ENCODE assay signal across 8 mouse cellular contexts in the genomic region with DNA sequence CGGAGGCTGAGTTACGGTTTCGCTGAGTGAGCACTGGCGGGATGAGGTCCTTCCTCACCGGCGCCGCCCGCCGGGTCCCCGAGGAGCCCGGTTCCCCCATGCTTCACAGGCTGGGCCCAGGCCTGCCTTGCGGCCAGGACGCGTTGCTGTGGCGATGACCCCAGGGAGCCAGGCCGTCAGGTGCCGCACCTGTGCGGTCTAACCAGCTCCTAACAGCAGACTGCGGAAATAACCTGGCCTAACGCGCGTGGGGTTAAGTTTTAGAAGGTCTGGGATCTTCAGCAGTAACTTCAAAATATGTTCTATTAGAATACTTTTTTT. TPM values are rescaled to one million over a fixed set of nuclear protein-coding genes. Genes with fewer than 3 reads are reported as not detected.
DNase-seq lines count a peak whose midpoint lies in the region; ATAC-seq lines count a peak whose summit lies in the region.

No protein-coding gene starts in this region.

- H3K27me3 ChIP-seq in kidney, embryonic 16.5 days (ENCODE audit: insufficient read depth, low read length) = no peaks in the 10 kb centered on the region
- no peaks in the 10 kb centered on the region for H3K27me3 ChIP-seq in embryonic facial prominence, embryonic 10.5 days (replicated peaks; ENCODE audit: low read depth, poor library complexity, severe bottlenecking)
- H3K27me3 ChIP-seq in hindbrain, embryonic 16.5 days (replicated peaks; ENCODE audit: control insufficient read depth, insufficient read depth, low read length) = no peaks in the 10 kb centered on the region
- H3K27me3 ChIP-seq in midbrain, embryonic 16.5 days (ENCODE audit: control insufficient read depth, insufficient read depth, low read depth, low read length) = no peaks in the 10 kb centered on the region

- H3K27ac ChIP-seq in kidney, embryonic 16.5 days (ENCODE audit: low read length) = peak overlapping the region; percentile 98
- peak overlapping the region; percentile 95 for H3K27ac ChIP-seq in embryonic facial prominence, embryonic 10.5 days (replicated peaks)
- H3K27ac ChIP-seq in hindbrain, embryonic 16.5 days (ENCODE audit: low read depth, low read length) = peak overlapping the region; percentile 99
- peak overlapping the region; percentile 99 for H3K27ac ChIP-seq in midbrain, embryonic 16.5 days (ENCODE audit: low read length)

- H3K9ac ChIP-seq in kidney, embryonic 16.5 days (replicated peaks; ENCODE audit: low read length) = peak overlapping the region; percentile 83
- peak overlapping the region; percentile 83 for H3K9ac ChIP-seq in hindbrain, embryonic 16.5 days (ENCODE audit: low read depth, low read length)
- peak overlapping the region; percentile 89 for H3K9ac ChIP-seq in midbrain, embryonic 16.5 days (ENCODE audit: low read depth, low read length)

- no peaks in the 10 kb centered on the region for H3K9me3 ChIP-seq in kidney, embryonic 16.5 days (ENCODE audit: low read length)
- H3K9me3 ChIP-seq in embryonic facial prominence, embryonic 10.5 days = no peaks in the 10 kb centered on the region
- no peaks in the 10 kb centered on the region for H3K9me3 ChIP-seq in hindbrain, embryonic 16.5 days (ENCODE audit: control insufficient read depth, low read length)
- H3K9me3 ChIP-seq in midbrain, embryonic 16.5 days (replicated peaks; ENCODE audit: control insufficient read depth, low read length, poor library complexity, severe bottlenecking) = no peaks in the 10 kb centered on the region

- H3K4me3 ChIP-seq in kidney, embryonic 16.5 days (ENCODE audit: low read length) = peak overlapping the region; percentile 78
- H3K4me3 ChIP-seq in embryonic facial prominence, embryonic 10.5 days = peak overlapping the region; percentile 81
- H3K4me3 ChIP-seq in hindbrain, embryonic 16.5 days (ENCODE audit: low read length) = peak overlapping the region; percentile 79
- peak overlapping the region; percentile 87 for H3K4me3 ChIP-seq in midbrain, embryonic 16.5 days (ENCODE audit: low read depth, low read length)

- no peak for DNase-seq in kidney, adult 11 months
- DNase-seq in embryonic facial prominence, embryonic 10.5 days (ENCODE audit: low spot score) = no peak
- no peak for DNase-seq in spleen, postnatal 10 days (ENCODE audit: low spot score in 2 of 2)
- no peak for DNase-seq in frontal cortex, adult 2 months (ENCODE audit: extremely low spot score in 1 of 2, low spot score in 1 of 2)
- no peak for DNase-seq in kidney, adult 9 months

- ATAC-seq in kidney, embryonic 16.5 days (ENCODE audit: low FRiP score, low TSS enrichment) = peak; percentile 57; the same call in 1 of the 2 replicates
- no peak for ATAC-seq in hindbrain, embryonic 16.5 days
- no peak; the same call in 1 of the 2 replicates for ATAC-seq in midbrain, embryonic 16.5 days

- H3K4me1 ChIP-seq in kidney, embryonic 16.5 days (ENCODE audit: insufficient read depth, low read length) = peaks cover 21% of the 10 kb centered on the region
- H3K4me1 ChIP-seq in embryonic facial prominence, embryonic 10.5 days = peaks cover 22% of the 10 kb centered on the region
- peaks cover 3% of the 10 kb centered on the region for H3K4me1 ChIP-seq in hindbrain, embryonic 16.5 days (ENCODE audit: control insufficient read depth, insufficient read depth, low read depth, low read length)
- H3K4me1 ChIP-seq in midbrain, embryonic 16.5 days (ENCODE audit: control insufficient read depth, insufficient read depth, low read length) = peaks cover 11% of the 10 kb centered on the region

- peak overlapping the region; percentile 67 for H3K4me2 ChIP-seq in kidney, embryonic 16.5 days (replicated peaks; ENCODE audit: low read depth, low read length)
- H3K4me2 ChIP-seq in hindbrain, embryonic 16.5 days (ENCODE audit: low read length) = peak overlapping the region; percentile 78
- peak overlapping the region; percentile 79 for H3K4me2 ChIP-seq in midbrain, embryonic 16.5 days (ENCODE audit: low read length)

- H3K36me3 ChIP-seq in kidney, embryonic 16.5 days (ENCODE audit: insufficient read depth, low read length) = no peaks in the 10 kb centered on the region
- H3K36me3 ChIP-seq in embryonic facial prominence, embryonic 10.5 days (replicated peaks) = no peaks in the 10 kb centered on the region
- H3K36me3 ChIP-seq in hindbrain, embryonic 16.5 days (ENCODE audit: control insufficient read depth, insufficient read depth, low read length) = no peaks in the 10 kb centered on the region
- no peaks in the 10 kb centered on the region for H3K36me3 ChIP-seq in midbrain, embryonic 16.5 days (ENCODE audit: control insufficient read depth, insufficient read depth, low read length)

- WGBS in kidney, embryonic 16.5 days = under 1% methylated on average over 22 of the region's 22 CpGs
- WGBS in embryonic facial prominence, embryonic 10.5 days = under 1% methylated on average over 22 of the region's 22 CpGs
- 0% methylated on average over 22 of the region's 22 CpGs for WGBS in hindbrain, embryonic 16.5 days
- under 1% methylated on average over 22 of the region's 22 CpGs for WGBS in midbrain, embryonic 16.5 days

RNA-seq across cellular contexts. Expression of gene 1190002N15Rik, which starts 0.9 kb away (rescaled TPM):
- 5.2 and 6.3 TPM in 2 replicates for polyA plus RNA-seq in kidney, embryonic 16.5 days (2015; fragmentation: Nextera tagmentation; extraction: Ambion mirVana)
- 6.4 TPM in 2 replicates for polyA plus RNA-seq in embryonic facial prominence, embryonic 10.5 days (2016; fragmentation: Nextera tagmentation; extraction: Ambion mirVana)
- 4.3 and 4.6 TPM in 2 replicates for polyA plus RNA-seq in hindbrain, embryonic 16.5 days (2015; fragmentation: Nextera tagmentation; extraction: Ambion mirVana)
- 4.2 and 4.7 TPM in 2 replicates for polyA plus RNA-seq in midbrain, embryonic 16.5 days (2015; fragmentation: Nextera tagmentation; extraction: Ambion mirVana)
- polyA plus RNA-seq in frontal cortex, adult 2 months (2012; rRNA removed) = 36.6 and 37.6 TPM in 2 replicates
